ENCODE assay signal across 29 mouse cellular contexts in the genomic region with DNA sequence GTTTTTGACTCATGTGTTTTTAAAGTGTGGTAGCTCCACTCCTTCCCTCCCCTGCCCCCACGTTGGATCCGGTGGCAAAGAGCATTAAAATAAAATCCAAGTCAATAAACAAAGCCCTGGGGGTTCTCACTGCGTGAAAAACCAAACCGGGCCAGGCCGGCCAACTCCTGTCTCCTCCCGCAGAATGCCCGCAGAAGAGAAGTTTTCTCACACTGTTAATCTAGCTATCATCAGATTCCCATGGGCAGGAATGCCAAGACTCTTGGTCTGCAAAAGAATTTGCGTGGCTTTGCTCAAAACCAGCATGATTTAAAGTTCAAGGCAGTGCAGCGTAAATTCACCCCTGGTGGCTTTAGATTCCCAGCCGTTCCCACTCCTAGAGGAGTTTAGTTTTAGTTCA.
DNase-seq lines count a peak whose midpoint lies in the region; ATAC-seq and TF ChIP-seq lines count a peak whose summit lies in the region.
"Had no signal": no experiment of that assay in that cellular context is flagged by ENCODE, and none has a peak within 500 bp of the region (broad histone marks: within the 10 kb centered on the region; RNA-seq: fewer than 3 reads in every experiment).

No protein-coding gene starts in this region.

- WGBS in hindbrain, embryonic 11.5 days = 44% methylated on average over 10 of the region's 10 CpGs
- 41% methylated on average over 10 of the region's 10 CpGs for WGBS in hindbrain, embryonic 16.5 days
- WGBS in limb, embryonic 14.5 days = 19% methylated on average over 10 of the region's 10 CpGs

- no peak overlapping the region for H3K27ac ChIP-seq in hindbrain, embryonic 11.5 days (ENCODE audit: low read depth, low read length)
- no peak overlapping the region for H3K27ac ChIP-seq in hindbrain, embryonic 16.5 days (ENCODE audit: low read depth, low read length)
- no peak overlapping the region for H3K27ac ChIP-seq in limb, embryonic 14.5 days (replicated peaks; ENCODE audit: low read depth, low read length)
- H3K27ac ChIP-seq: embryonic facial prominence, embryonic 12.5 days; forebrain, embryonic 10.5 days; forebrain, embryonic 15.5 days; heart, embryonic 15.5 days; hindbrain, embryonic 12.5 days; kidney, postnatal 0 days; lung, embryonic 15.5 days had no signal

- TF ChIP-seq POLR2A in limb, embryonic 14.5 days (IDR thresholded peaks at IDR 0.05; ENCODE audit: borderline replicate concordance, extremely low read depth, insufficient read depth, insufficient read length) = no peak

- H3K36me3 ChIP-seq in hindbrain, embryonic 11.5 days (ENCODE audit: control insufficient read depth, insufficient read depth, low read length) = no peaks in the 10 kb centered on the region
- H3K36me3 ChIP-seq in hindbrain, embryonic 16.5 days (ENCODE audit: control insufficient read depth, insufficient read depth, low read length) = no peaks in the 10 kb centered on the region
- H3K36me3 ChIP-seq in limb, embryonic 14.5 days (ENCODE audit: control insufficient read depth, insufficient read depth, low read length) = no peaks in the 10 kb centered on the region
- H3K36me3 ChIP-seq: embryonic facial prominence, embryonic 12.5 days; forebrain, embryonic 10.5 days; forebrain, embryonic 15.5 days; G1E; heart, embryonic 15.5 days; hindbrain, embryonic 12.5 days; lung, embryonic 15.5 days had no signal

- H3K9me3 ChIP-seq in hindbrain, embryonic 11.5 days (ENCODE audit: control insufficient read depth, low read length) = no peaks in the 10 kb centered on the region
- H3K9me3 ChIP-seq in hindbrain, embryonic 16.5 days (ENCODE audit: control insufficient read depth, low read length) = no peaks in the 10 kb centered on the region
- H3K9me3 ChIP-seq in limb, embryonic 14.5 days (ENCODE audit: control insufficient read depth, low read length) = no peaks in the 10 kb centered on the region
- H3K9me3 ChIP-seq: embryonic facial prominence, embryonic 12.5 days; forebrain, embryonic 10.5 days; forebrain, embryonic 15.5 days; heart, embryonic 15.5 days; hindbrain, embryonic 12.5 days; lung, embryonic 15.5 days had no signal

- no peaks in the 10 kb centered on the region; the same call in 1 of the 2 replicates for H3K27me3 ChIP-seq in hindbrain, embryonic 11.5 days (ENCODE audit: control insufficient read depth, insufficient read depth, low read length)
- no peaks in the 10 kb centered on the region; the same call in 1 of the 2 replicates for H3K27me3 ChIP-seq in hindbrain, embryonic 16.5 days (replicated peaks; ENCODE audit: control insufficient read depth, insufficient read depth, low read length)
- no peaks in the 10 kb centered on the region for H3K27me3 ChIP-seq in limb, embryonic 14.5 days (ENCODE audit: control insufficient read depth, insufficient read depth, low read length)
- H3K27me3 ChIP-seq: embryonic facial prominence, embryonic 12.5 days; forebrain, embryonic 15.5 days; heart, embryonic 15.5 days; lung, embryonic 15.5 days had no signal

- H3K4me1 ChIP-seq in hindbrain, embryonic 11.5 days (replicated peaks; ENCODE audit: control insufficient read depth, insufficient read depth, low read length) = no peaks in the 10 kb centered on the region
- H3K4me1 ChIP-seq in hindbrain, embryonic 16.5 days (ENCODE audit: control insufficient read depth, insufficient read depth, low read depth, low read length) = no peaks in the 10 kb centered on the region
- no peaks in the 10 kb centered on the region for H3K4me1 ChIP-seq in limb, embryonic 14.5 days (ENCODE audit: control insufficient read depth, insufficient read depth, low read length)
- H3K4me1 ChIP-seq: embryonic facial prominence, embryonic 12.5 days; forebrain, embryonic 10.5 days; forebrain, embryonic 15.5 days; heart, embryonic 15.5 days; hindbrain, embryonic 12.5 days; lung, embryonic 15.5 days had no signal

- no peak overlapping the region for H3K4me2 ChIP-seq in hindbrain, embryonic 11.5 days (replicated peaks; ENCODE audit: low read depth, low read length)
- H3K4me2 ChIP-seq in hindbrain, embryonic 16.5 days (ENCODE audit: low read length) = no peak overlapping the region
- no peak overlapping the region for H3K4me2 ChIP-seq in limb, embryonic 14.5 days (replicated peaks; ENCODE audit: low read depth, low read length, severe bottlenecking)
- H3K4me2 ChIP-seq: embryonic facial prominence, embryonic 12.5 days; forebrain, embryonic 15.5 days; heart, embryonic 15.5 days; hindbrain, embryonic 12.5 days; liver, embryonic 11.5 days; lung, embryonic 15.5 days; midbrain, embryonic 11.5 days had no signal

- peak; percentile 7 for DNase-seq in hindbrain, embryonic 11.5 days (ENCODE audit: low spot score)
- DNase-seq in forelimb bud, embryonic 11.5 days (ENCODE audit: low read depth, low spot score) = peak; percentile 53
- DNase-seq in limb, embryonic 14.5 days (ENCODE audit: low spot score) = peak; percentile 3
- no peak for DNase-seq in urinary bladder, postnatal 10 days (ENCODE audit: low spot score)
- no peak for DNase-seq in thymus, postnatal 36 days
- DNase-seq in urinary bladder, postnatal 4 days (ENCODE audit: low spot score in 2 of 2) = no peak
- DNase-seq: adrenal gland, adult 8-10 months; cerebellum, adult 8-10 months; cerebellum, postnatal 36 days; gastrocnemius, postnatal 10 days; kidney, adult 8-10 months; kidney, postnatal 4 days; right cerebral cortex, adult 18-20 months; spleen, adult 18-20 months; thymus, postnatal 14 days had no signal

- H3K4me3 ChIP-seq in hindbrain, embryonic 11.5 days (ENCODE audit: low read depth, low read length) = no peak overlapping the region
- no peak overlapping the region for H3K4me3 ChIP-seq in hindbrain, embryonic 16.5 days (ENCODE audit: low read length)
- no peak overlapping the region for H3K4me3 ChIP-seq in limb, embryonic 14.5 days (replicated peaks; ENCODE audit: low read length)
- H3K4me3 ChIP-seq: embryonic facial prominence, embryonic 12.5 days; forebrain, embryonic 10.5 days; forebrain, embryonic 15.5 days; heart, embryonic 15.5 days; hindbrain, embryonic 12.5 days; lung, embryonic 15.5 days had no signal

- no peak overlapping the region for H3K9ac ChIP-seq in hindbrain, embryonic 11.5 days (ENCODE audit: low read depth, low read length)
- no peak overlapping the region for H3K9ac ChIP-seq in hindbrain, embryonic 16.5 days (ENCODE audit: low read depth, low read length)
- no peak overlapping the region for H3K9ac ChIP-seq in limb, embryonic 14.5 days (ENCODE audit: low read depth, low read length, severe bottlenecking)
- H3K9ac ChIP-seq: embryonic facial prominence, embryonic 12.5 days; forebrain, embryonic 15.5 days; heart, embryonic 15.5 days; hindbrain, embryonic 12.5 days; lung, embryonic 15.5 days had no signal

- no peak for ATAC-seq in hindbrain, embryonic 11.5 days (ENCODE audit: low FRiP score)
- no peak for ATAC-seq in hindbrain, embryonic 16.5 days
- no peak for ATAC-seq in limb, embryonic 14.5 days (ENCODE audit: low FRiP score, low read depth)
- ATAC-seq: forebrain, embryonic 15.5 days; intestine, embryonic 16.5 days; midbrain, embryonic 16.5 days; Patski had no signal

Comparison
In these comparisons a context has a peak if more than half of its experiments do, and no peak if none do; other contexts are left out.
1. DNase-seq: peak in hindbrain, embryonic 11.5 days (single experiment), forelimb bud, embryonic 11.5 days (single experiment) and limb, embryonic 14.5 days (single experiment); none in urinary bladder, postnatal 10 days (single experiment), thymus, postnatal 36 days (0 of 2) and urinary bladder, postnatal 4 days (0 of 2).